Mouse (Mus musculus) embryonic fibroblast, embryonic 13.5 days (primary cell): ENCODE measurements around the gene Wdfy2.

Experiments
- CTCF ChIP-seq: IDR thresholded peaks from 2 replicates; pipeline ENCODE4 v1.5.1; 2011; ENCODE audit warnings: mild to moderate bottlenecking, control low read depth, low read length, moderate library complexity, borderline replicate concordance; ENCODE audit not compliant: insufficient read depth
- POLR2A ChIP-seq: IDR thresholded peaks from 2 replicates; pipeline ENCODE4 v1.6.1; 2011; ENCODE audit warnings: low read depth, mild to moderate bottlenecking, control low read depth, low read length, moderate library complexity

GRCm38 (mm10) chr14:62836926-62837640, 395 bp upstream of the Wdfy2 start:
- TF ChIP-seq POLR2A (peak; percentile 80), CTCF (peak; percentile 82)
